Mouse (Mus musculus) liver, embryonic 11.5 days (tissue): ENCODE measurements around the gene Hmg20a. TPM values are rescaled to one million over a fixed set of nuclear protein-coding genes. Genes with fewer than 3 reads are reported as not detected.

Source experiments
- ATAC-seq: fragments of 200-750 bp; cut with Nextera tagmentation; replicated peaks from 2 replicates; pipeline ENCODE4 v1.8.0; 2017; ENCODE audit warnings: moderate number of reproducible peaks, mild to moderate bottlenecking, moderate TSS enrichment, moderate library complexity; ENCODE audit not compliant: low FRiP score
- DNase-seq: peaks from one replicate; pipeline ENCODE4 v3.0.0-alpha.2; 2017; ENCODE audit warnings: low spot score
- H3K27ac ChIP-seq: fragments of 300-500 bp; sonication (generic); 2 replicates; pipeline ENCODE4 v1.5.1; 2014; ENCODE audit warnings: mild to moderate bottlenecking, low read depth, low read length, control low read depth
- H3K27me3 ChIP-seq: fragments of 300-500 bp; sonication (generic); replicated peaks from 2 replicates; pipeline ENCODE4 v1.6.1; 2014; ENCODE audit warnings: low read length, mixed read lengths; ENCODE audit not compliant: control insufficient read depth, insufficient read depth
- H3K36me3 ChIP-seq: fragments of 300-500 bp; sonication (generic); 2 replicates; pipeline ENCODE4 v1.6.1; 2014; ENCODE audit warnings: mild to moderate bottlenecking, low read length, moderate library complexity, mixed read lengths; ENCODE audit not compliant: control insufficient read depth, insufficient read depth
- H3K4me1 ChIP-seq: fragments of 300-500 bp; sonication (generic); replicated peaks from 2 replicates; pipeline ENCODE4 v1.6.1; 2014; ENCODE audit warnings: low read length, mixed read lengths; ENCODE audit not compliant: control insufficient read depth, insufficient read depth
- H3K4me2 ChIP-seq: fragments of 300-500 bp; sonication (generic); 2 replicates; pipeline ENCODE4 v1.6.1; 2014; ENCODE audit warnings: mild to moderate bottlenecking, control low read depth, moderate library complexity
- H3K4me3 ChIP-seq: fragments of 300-500 bp; sonication (generic); 2 replicates; pipeline ENCODE4 v1.5.1; 2014; ENCODE audit warnings: low read depth, low read length, control low read depth
- H3K9ac ChIP-seq: fragments of 300-500 bp; sonication (generic); 2 replicates; pipeline ENCODE4 v1.6.1; 2014; ENCODE audit warnings: low read depth, low read length, control low read depth
- H3K9me3 ChIP-seq: fragments of 300-500 bp; sonication (generic); 2 replicates; pipeline ENCODE4 v1.6.1; 2016; ENCODE audit warnings: low read length, inconsistent platforms, mixed read lengths; ENCODE audit not compliant: control insufficient read depth
- WGBS: fragments of 180-500 bp; shearing (Covaris S2); extraction: QIAGEN DNeasy Blood & Tissue Kit; methylation state at CpG from one replicate; pipeline ENCODE4 v1.1.7; 2014; 5-methylcytosine and 5-hydroxymethylcytosine counted together
- polyA plus RNA-seq: library from polyadenylated mRNA; unstranded; fragments of >200 nt; fragmentation: Nextera tagmentation; extraction: Ambion mirVana; gene quantifications from 2 replicates; pipeline ENCODE4 v1.2.1, GENCODE M21; 2014

Hmg20a gene
- polyA plus RNA-seq, 1 experiment from 2014 or later, result 38.0 TPM

GRCm38 (mm10) chr9:56515110-56515509 lies 96.7 kb downstream of the Hmg20a start:
- Histone ChIP-seq H3K4me1 (no peaks in the 10 kb centered on the region), H3K9me3 (no peaks in the 10 kb centered on the region), H3K4me2 (no peak overlapping the region), H3K36me3 (no peaks in the 10 kb centered on the region), H3K27me3 (no peaks in the 10 kb centered on the region), H3K27ac (no peak overlapping the region), H3K9ac (no peak overlapping the region), H3K4me3 (no peak overlapping the region)
- no peak for DNase-seq
- 87% methylated on average over 5 of the region's 5 CpGs for WGBS
- no peak for ATAC-seq

GRCm38 (mm10) chr9:56516219-56516618 lies 97.8 kb downstream of the Hmg20a start:
- H3K9me3 ChIP-seq, result no peaks in the 10 kb centered on the region
- H3K9ac ChIP-seq, result no peak overlapping the region
- DNase-seq (no peak), ATAC-seq (no peak)
- H3K4me1 ChIP-seq, result no peaks in the 10 kb centered on the region
- H3K27me3 ChIP-seq, result no peaks in the 10 kb centered on the region
- H3K4me3 ChIP-seq, result no peak overlapping the region
- 64% methylated on average over 3 of the region's 3 CpGs for WGBS
- no peaks in the 10 kb centered on the region for H3K36me3 ChIP-seq
- H3K27ac ChIP-seq, result no peak overlapping the region
- no peak overlapping the region for H3K4me2 ChIP-seq

GRCm38 (mm10) chr9:56516692-56517263 lies 98.4 kb downstream of the Hmg20a start:
- 84% methylated on average over 4 of the region's 4 CpGs for WGBS
- no peaks in the 10 kb centered on the region for H3K36me3 ChIP-seq
- no peak overlapping the region for H3K27ac ChIP-seq
- H3K4me2 ChIP-seq, result no peak overlapping the region
- H3K9me3 ChIP-seq, result no peaks in the 10 kb centered on the region
- H3K4me3 ChIP-seq, result no peak overlapping the region
- H3K4me1 ChIP-seq, result no peaks in the 10 kb centered on the region
- H3K27me3 ChIP-seq, result no peaks in the 10 kb centered on the region
- DNase-seq, result no peak
- no peak overlapping the region for H3K9ac ChIP-seq
- ATAC-seq, result no peak

- no peak for ATAC-seq
- Histone ChIP-seq H3K9ac (no peak overlapping the region), H3K4me2 (no peak overlapping the region), H3K27me3 (no peaks in the 10 kb centered on the region), H3K4me1 (no peaks in the 10 kb centered on the region), H3K36me3 (no peaks in the 10 kb centered on the region), H3K27ac (no peak overlapping the region), H3K9me3 (no peaks in the 10 kb centered on the region), H3K4me3 (no peak overlapping the region)
- DNase-seq, result no peak
- 63% methylated on average over 10 of the region's 10 CpGs for WGBS
These were observed 103.9 kb downstream of the Hmg20a start for GRCm38 (mm10) chr9:56522281-56522680.

GRCm38 (mm10) chr9:56527951-56528350 lies 109.5 kb downstream of the Hmg20a start:
- Histone ChIP-seq H3K27ac (no peak overlapping the region), H3K27me3 (no peaks in the 10 kb centered on the region), H3K36me3 (no peaks in the 10 kb centered on the region), H3K4me2 (no peak overlapping the region), H3K9me3 (no peaks in the 10 kb centered on the region), H3K4me1 (no peaks in the 10 kb centered on the region), H3K4me3 (no peak overlapping the region), H3K9ac (no peak overlapping the region)
- 83% methylated on average over 4 of the region's 4 CpGs for WGBS
- DNase-seq (no peak), ATAC-seq (no peak)

- no peak for ATAC-seq
- H3K9me3 ChIP-seq, result no peaks in the 10 kb centered on the region
These were observed 113.6 kb downstream of the Hmg20a start for GRCm38 (mm10) chr9:56531991-56532390.

GRCm38 (mm10) chr9:56533916-56534315 lies 115.5 kb downstream of the Hmg20a start:
- ATAC-seq, result no peak; the same call in 1 of the 2 replicates
- Histone ChIP-seq H3K27me3 (no peaks in the 10 kb centered on the region), H3K4me1 (no peaks in the 10 kb centered on the region; the same call in 1 of the 2 replicates), H3K9me3 (no peaks in the 10 kb centered on the region), H3K4me2 (no peak overlapping the region), H3K4me3 (no peak overlapping the region), H3K36me3 (no peaks in the 10 kb centered on the region), H3K9ac (no peak overlapping the region), H3K27ac (no peak overlapping the region; the same call in 1 of the 2 replicates)
- WGBS, result 57% methylated on average over 9 of the region's 9 CpGs
- DNase-seq, result no peak

More at GRCm38 (mm10) chr9:56531991-56532390, 113.6 kb downstream of the Hmg20a start:
- no peak for DNase-seq
- Histone ChIP-seq H3K4me2 (no peak overlapping the region), H3K36me3 (no peaks in the 10 kb centered on the region), H3K4me3 (no peak overlapping the region), H3K9ac (no peak overlapping the region), H3K27me3 (no peaks in the 10 kb centered on the region), H3K27ac (no peak overlapping the region), H3K4me1 (no peaks in the 10 kb centered on the region; the same call in 1 of the 2 replicates)

- no peak for DNase-seq
- ATAC-seq, result no peak; the same call in 1 of the 2 replicates
- H3K4me3 ChIP-seq, result no peak overlapping the region
- no peak overlapping the region for H3K9ac ChIP-seq
- 42% methylated on average over 7 of the region's 7 CpGs for WGBS
- no peaks in the 10 kb centered on the region for H3K36me3 ChIP-seq
- no peaks in the 10 kb centered on the region for H3K9me3 ChIP-seq
- H3K4me2 ChIP-seq, result no peak overlapping the region
- H3K27me3 ChIP-seq, result no peaks in the 10 kb centered on the region
- no peak overlapping the region for H3K27ac ChIP-seq
- H3K4me1 ChIP-seq, result no peaks in the 10 kb centered on the region; the same call in 1 of the 2 replicates
These were observed 116.3 kb downstream of the Hmg20a start for GRCm38 (mm10) chr9:56534727-56535126.

GRCm38 (mm10) chr9:56535361-56535760 lies 117.0 kb downstream of the Hmg20a start:
- no peak overlapping the region for H3K27ac ChIP-seq
- H3K9me3 ChIP-seq, result no peaks in the 10 kb centered on the region
- DNase-seq (no peak), ATAC-seq (no peak)
- WGBS, result 43% methylated on average over 11 of the region's 11 CpGs
- H3K4me3 ChIP-seq, result no peak overlapping the region
- H3K4me2 ChIP-seq, result no peak overlapping the region
- no peaks in the 10 kb centered on the region for H3K27me3 ChIP-seq
- no peaks in the 10 kb centered on the region for H3K36me3 ChIP-seq
- H3K4me1 ChIP-seq, result no peaks in the 10 kb centered on the region; the same call in 1 of the 2 replicates
- H3K9ac ChIP-seq, result no peak overlapping the region
